Mouse (Mus musculus) small intestine, adult 2 months (tissue): ENCODE measurements around the gene Nhej1. TPM values are rescaled to one million over a fixed set of nuclear protein-coding genes. Genes with fewer than 3 reads are reported as not detected.

Experiments used
- H3K27ac ChIP-seq: fragments of 200-500 bp; 2 replicates; pipeline ENCODE4 v1.5.1; 2012; ENCODE audit warnings: low read depth, low read length, control low read depth, inconsistent platforms; ENCODE audit not compliant: insufficient read depth
- H3K27me3 ChIP-seq: fragments of 200-500 bp; 2 replicates; pipeline ENCODE4 v1.6.1; 2012; ENCODE audit warnings: mild to moderate bottlenecking, moderate library complexity, low read length, inconsistent platforms; ENCODE audit not compliant: control insufficient read depth, insufficient read depth
- H3K36me3 ChIP-seq: fragments of 200-500 bp; 2 replicates; pipeline ENCODE4 v1.6.1; 2012; ENCODE audit warnings: mild to moderate bottlenecking, low read length, control low read depth, inconsistent platforms; ENCODE audit not compliant: control insufficient read depth, insufficient read depth
- H3K4me1 ChIP-seq: fragments of 200-500 bp; 2 replicates; pipeline ENCODE4 v1.6.1; 2012; ENCODE audit warnings: low read length, inconsistent platforms, mixed read lengths; ENCODE audit not compliant: control insufficient read depth, insufficient read depth, insufficient read length
- H3K4me3 ChIP-seq: fragments of 200-500 bp; 2 replicates; pipeline ENCODE4 v1.5.1; 2012; ENCODE audit warnings: low read depth, mild to moderate bottlenecking, control low read depth, inconsistent platforms, low read length, moderate library complexity
- CTCF ChIP-seq: fragments of 200-500 bp; IDR thresholded peaks from 2 replicates; pipeline ENCODE4 v1.5.1; 2012; ENCODE audit warnings: low read depth, mild to moderate bottlenecking, control low read depth, inconsistent platforms, low read length, moderate library complexity, mixed read lengths; ENCODE audit not compliant: insufficient replicate concordance, insufficient read length; ENCODE audit errors: extremely low read depth
- POLR2A ChIP-seq: fragments of 200-500 bp; IDR thresholded peaks from 2 replicates; pipeline ENCODE4 v1.6.1; 2012; ENCODE audit warnings: low read depth, mild to moderate bottlenecking, control low read depth, inconsistent platforms, low read length, moderate library complexity
- WGBS: fragments of 180-500 bp; shearing (Covaris S2); methylation state at CpG from one replicate; pipeline ENCODE4 v1.1.7; 2018; 5-methylcytosine and 5-hydroxymethylcytosine counted together
- polyA plus RNA-seq: library from polyadenylated mRNA; depleted of rRNA; stranded (reverse); fragments of >200 nt; gene quantifications from 2 replicates; pipeline ENCODE4 v1.2.3, GENCODE M21; 2012

The Nhej1 gene
- polyA plus RNA-seq, 1 experiment = 2.0 TPM

DNA sequence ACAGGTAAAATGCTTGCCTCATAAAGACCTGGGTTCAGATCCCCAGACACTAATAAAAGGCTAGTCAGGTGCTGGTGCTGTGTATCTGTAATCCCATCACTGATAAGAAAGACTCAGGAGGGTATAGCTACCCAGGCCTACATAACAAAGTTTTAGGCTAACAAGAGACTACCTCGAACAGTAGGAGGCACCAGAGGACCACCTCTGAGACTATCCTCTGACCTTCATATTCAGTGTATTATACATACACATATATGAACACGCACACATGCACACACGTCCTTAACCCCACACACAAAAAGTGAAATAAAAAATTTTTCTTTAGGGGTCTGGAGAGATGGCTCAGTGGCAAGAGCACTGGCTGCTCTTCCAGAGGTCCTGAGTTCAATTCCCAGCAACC is 2.8 kb downstream of the Nhej1 start:
- Histone ChIP-seq H3K27me3 (no peaks in the 10 kb centered on the region), H3K4me1 (peaks cover 7% of the 10 kb centered on the region; the same call in 1 of the 2 replicates), H3K36me3 (no peaks in the 10 kb centered on the region), H3K27ac (no peak overlapping the region), H3K4me3 (no peak overlapping the region)
- TF ChIP-seq CTCF (no peak), POLR2A (no peak)
- WGBS = 82% methylated on average over 3 of the region's 3 CpGs

DNA sequence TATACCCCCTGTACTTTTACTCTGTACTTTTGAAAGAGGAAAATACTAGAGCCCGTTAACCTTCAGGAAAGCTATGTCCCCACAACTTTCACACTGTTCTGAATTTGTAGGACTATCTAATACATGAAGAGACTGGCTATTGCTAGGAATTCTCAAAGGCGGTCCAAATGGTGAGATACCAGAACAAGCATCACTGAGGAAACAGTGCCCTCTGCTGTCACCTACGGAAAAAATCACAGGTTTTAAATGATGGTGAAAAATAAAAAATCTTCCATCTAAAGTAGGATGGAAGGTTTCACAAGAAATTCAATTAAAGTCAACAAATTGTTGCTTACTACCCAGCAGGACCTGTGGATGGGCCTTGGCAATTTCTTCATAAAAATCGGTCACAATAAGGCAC is 72.9 kb downstream of the Nhej1 start:
- Histone ChIP-seq H3K27ac (no peak overlapping the region), H3K4me1 (no peaks in the 10 kb centered on the region), H3K27me3 (no peaks in the 10 kb centered on the region), H3K4me3 (no peak overlapping the region), H3K36me3 (no peaks in the 10 kb centered on the region)
- WGBS = 25% methylated on average over 4 of the region's 4 CpGs
- no peak for TF ChIP-seq CTCF
- no peak for TF ChIP-seq POLR2A

DNA sequence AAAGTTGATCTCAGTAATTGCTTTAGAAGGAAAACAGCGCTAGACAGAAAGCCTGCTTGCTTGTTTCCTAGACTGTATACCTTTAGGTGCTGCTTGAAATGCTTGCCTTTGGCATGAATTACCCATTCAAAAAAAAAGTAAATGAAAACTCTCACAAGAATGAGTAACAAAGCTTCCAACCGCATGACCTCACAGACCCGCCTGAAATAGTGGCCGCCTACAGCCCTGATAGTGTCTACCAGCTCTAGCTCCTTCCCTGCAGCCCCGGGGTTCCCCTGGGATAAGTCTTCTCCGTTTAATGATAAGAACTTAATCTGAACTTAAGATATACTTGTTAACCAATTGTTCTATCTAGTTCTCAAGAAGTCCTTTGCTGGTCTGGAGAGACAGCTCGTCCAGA is 73.6 kb downstream of the Nhej1 start:
- WGBS = 65% methylated on average over 7 of the region's 7 CpGs
- Histone ChIP-seq H3K4me3 (no peak overlapping the region), H3K36me3 (no peaks in the 10 kb centered on the region), H3K27me3 (no peaks in the 10 kb centered on the region), H3K4me1 (no peaks in the 10 kb centered on the region), H3K27ac (no peak overlapping the region)
- no peak for TF ChIP-seq POLR2A
- TF ChIP-seq CTCF = no peak

DNA sequence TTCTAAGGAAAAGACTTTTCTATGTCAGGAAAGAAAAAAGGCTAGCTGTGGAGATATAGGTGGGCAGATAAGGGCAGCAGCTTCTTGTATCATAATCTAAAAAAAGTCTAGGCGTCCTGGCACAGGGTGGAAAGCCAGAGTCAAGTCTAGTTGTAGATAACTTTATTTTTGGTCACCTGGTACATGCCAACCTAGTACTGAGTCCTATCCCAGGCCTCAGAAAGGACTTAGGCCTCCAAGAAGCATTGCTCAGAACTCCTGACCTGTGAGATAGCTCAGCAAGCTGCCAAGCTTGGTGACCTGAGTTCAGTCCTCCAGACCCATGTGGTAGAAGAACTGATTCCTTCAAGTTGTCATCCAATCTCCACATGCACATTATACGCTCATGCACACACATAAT is 76.4 kb downstream of the Nhej1 start:
- Histone ChIP-seq H3K4me1 (no peaks in the 10 kb centered on the region), H3K27me3 (no peaks in the 10 kb centered on the region), H3K4me3 (no peak overlapping the region), H3K27ac (no peak overlapping the region), H3K36me3 (no peaks in the 10 kb centered on the region)
- TF ChIP-seq CTCF (no peak), POLR2A (no peak)
- 55% methylated on average over 2 of the region's 2 CpGs for WGBS

DNA sequence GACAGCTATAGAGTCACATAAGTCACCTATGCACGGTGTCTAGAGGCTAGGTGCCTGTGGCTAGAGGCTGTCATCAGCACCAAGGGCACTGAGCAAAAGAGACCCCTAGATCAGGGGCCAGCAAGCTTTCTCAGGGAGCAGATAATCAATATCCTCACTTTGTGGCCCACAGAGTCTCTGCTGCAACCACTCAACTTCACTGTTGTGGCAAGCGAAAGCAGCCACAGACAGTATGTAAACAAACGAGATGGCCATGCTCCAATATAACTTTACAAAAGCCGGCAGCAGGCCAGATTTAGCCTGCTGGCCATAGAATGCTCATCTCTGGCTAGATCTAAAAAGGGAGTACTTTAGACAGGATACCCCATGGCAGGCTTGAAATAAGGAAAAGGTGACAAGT is 77.0 kb downstream of the Nhej1 start:
- TF ChIP-seq POLR2A (no peak), CTCF (no peak)
- H3K27me3 ChIP-seq = no peaks in the 10 kb centered on the region
- no peaks in the 10 kb centered on the region for H3K36me3 ChIP-seq
- 27% methylated on average over 4 of the region's 4 CpGs for whole genome bisulfite sequencing
- no peaks in the 10 kb centered on the region for H3K4me1 ChIP-seq
- H3K4me3 ChIP-seq = no peak overlapping the region
- H3K27ac ChIP-seq = no peak overlapping the region

DNA sequence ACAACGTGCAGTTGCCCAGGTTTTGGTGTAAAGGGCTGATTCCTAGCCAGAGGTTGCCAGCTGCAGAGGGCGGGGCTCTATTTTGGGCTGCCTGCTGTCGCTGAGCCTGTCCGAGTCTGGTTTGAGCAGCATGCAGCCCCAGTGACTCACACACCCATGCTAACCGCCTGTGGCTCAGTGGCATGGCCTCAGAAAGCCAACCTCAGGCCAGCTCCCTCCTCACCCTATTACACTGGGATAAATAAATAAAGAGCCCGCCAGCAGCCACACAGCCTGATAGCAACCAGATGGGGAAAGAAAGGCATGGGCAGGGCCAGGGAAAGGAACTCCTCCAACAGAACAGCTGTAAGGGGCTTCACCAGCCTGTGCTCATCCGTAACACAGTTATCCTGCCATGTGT is 84.6 kb downstream of the Nhej1 start:
- Histone ChIP-seq H3K36me3 (no peaks in the 10 kb centered on the region), H3K27me3 (no peaks in the 10 kb centered on the region), H3K27ac (no peak overlapping the region), H3K4me1 (no peaks in the 10 kb centered on the region), H3K4me3 (no peak overlapping the region)
- WGBS = 45% methylated on average over 7 of the region's 7 CpGs
- TF ChIP-seq POLR2A (no peak), CTCF (no peak)

DNA sequence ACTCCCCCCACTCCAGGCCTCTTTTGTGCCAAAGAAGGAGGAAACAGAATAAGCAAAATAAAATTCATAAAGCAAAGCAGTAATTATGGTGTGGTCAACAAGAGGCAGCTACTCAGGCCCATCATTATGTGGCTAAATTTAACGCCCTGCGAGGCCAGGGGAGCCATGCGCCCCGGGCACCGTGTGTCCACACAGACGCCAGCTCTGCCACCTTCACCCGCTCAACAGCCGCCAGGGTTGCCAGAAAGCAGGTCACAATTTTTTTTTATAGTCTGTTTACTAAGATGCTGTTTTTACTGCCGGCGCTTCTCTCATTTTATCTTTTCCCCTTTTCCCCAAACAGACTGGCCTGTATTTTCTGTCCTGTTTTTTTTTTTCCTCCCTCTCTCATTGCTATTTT is 93.0 kb downstream of the Nhej1 start:
- H3K27ac ChIP-seq = no peak overlapping the region
- H3K4me3 ChIP-seq = no peak overlapping the region
- no peaks in the 10 kb centered on the region for H3K4me1 ChIP-seq
- 87% methylated on average over 10 of the region's 10 CpGs for WGBS
- no peaks in the 10 kb centered on the region for H3K27me3 ChIP-seq
- H3K36me3 ChIP-seq = no peaks in the 10 kb centered on the region
- no peak for TF ChIP-seq CTCF
- no peak for TF ChIP-seq POLR2A
